Mouse (Mus musculus) MEL (cell line): ENCODE data around the gene Rerg. TPM values are rescaled to one million over a fixed set of nuclear protein-coding genes. Genes with fewer than 3 reads are reported as not detected.

ENCODE experiments used
- DNase-seq: peaks from one replicate; pipeline ENCODE4 v3.0.0; 2011; ENCODE audit warnings: low read depth, low spot score
- H3K27ac ChIP-seq: 2 replicates; pipeline ENCODE4 v1.5.1; 2012; ENCODE audit warnings: low read depth, mild to moderate bottlenecking, control low read depth, low read length, moderate library complexity; ENCODE audit not compliant: control insufficient read depth
- H3K27me3 ChIP-seq, 2 experiments: fragments of 150-350 bp in 1 of 2; sonication (generic) in 1 of 2; 2 replicates each; pipeline ENCODE4 v1.6.1; 2012; ENCODE audit warnings: low read length in 2 of 2, mild to moderate bottlenecking in 2 of 2, improper control_type of control experiment in 1 of 2, moderate library complexity in 1 of 2; ENCODE audit not compliant: insufficient read depth in 2 of 2, control insufficient read depth in 1 of 2
- H3K36me3 ChIP-seq, 2 experiments: 2 replicates each; pipeline ENCODE4 v1.6.1; 2012 to 2014; ENCODE audit warnings: low read length in 2 of 2, improper control_type of control experiment in 1 of 2, inconsistent platforms in 1 of 2, mild to moderate bottlenecking in 1 of 2; ENCODE audit not compliant: insufficient read depth in 2 of 2, control insufficient read depth in 1 of 2
- H3K4me1 ChIP-seq, 2 experiments: fragments of 150-350 bp in 1 of 2; sonication (generic) in 1 of 2; 2 replicates each; pipeline ENCODE4 v1.6.1; 2012; ENCODE audit warnings: low read length in 2 of 2, improper control_type of control experiment in 1 of 2, mild to moderate bottlenecking in 1 of 2; ENCODE audit not compliant: insufficient read depth in 2 of 2, control insufficient read depth in 1 of 2
- H3K4me3 ChIP-seq, 2 experiments: fragments of 150-350 bp in 1 of 2; sonication (generic) in 1 of 2; 2 replicates each; pipeline ENCODE4 v1.5.1; 2012; ENCODE audit warnings: low read depth in 2 of 2, low read length in 2 of 2, mild to moderate bottlenecking in 2 of 2, moderate library complexity in 2 of 2, control low read depth in 1 of 2, improper control_type of control experiment in 1 of 2; ENCODE audit not compliant: control insufficient read depth in 1 of 2, insufficient read depth in 1 of 2
- H3K79me2 ChIP-seq: 2 replicates; pipeline ENCODE4 v1.6.1; 2012; ENCODE audit warnings: mild to moderate bottlenecking, low read length, moderate library complexity; ENCODE audit not compliant: control insufficient read depth, poor library complexity, insufficient read depth
- H3K9ac ChIP-seq: 2 replicates; pipeline ENCODE4 v1.6.1; 2012; ENCODE audit warnings: low read depth, mild to moderate bottlenecking, control low read depth, low read length, moderate library complexity; ENCODE audit not compliant: control insufficient read depth, poor library complexity, severe bottlenecking
- H3K9me3 ChIP-seq: fragments of 150-350 bp; sonication (generic); replicated peaks from 2 replicates; pipeline ENCODE4 v1.6.1; 2012; ENCODE audit warnings: mild to moderate bottlenecking, low read length, improper control_type of control experiment, moderate library complexity; ENCODE audit not compliant: insufficient read depth
- CTCF ChIP-seq, 3 experiments: IDR thresholded peaks in 2 of 3; conservative IDR thresholded peaks in 1 of 3; 2 replicates each; pipeline ENCODE4 v1.5.1; 2011 to 2012; ENCODE audit warnings: low read length in 3 of 3, low read depth in 2 of 3, mild to moderate bottlenecking in 2 of 3, improper control_type of control experiment in 1 of 3, inconsistent platforms in 1 of 3, mixed read lengths in 1 of 3, moderate library complexity in 1 of 3; ENCODE audit not compliant: control insufficient read depth in 1 of 3, insufficient read depth in 1 of 3, poor library complexity in 1 of 3, severe bottlenecking in 1 of 3
- E2F4 ChIP-seq: IDR thresholded peaks from 2 replicates; pipeline ENCODE4 v1.6.1; 2011; ENCODE audit warnings: low read depth, low read length, improper control_type of control experiment, borderline replicate concordance
- GABPA ChIP-seq: IDR thresholded peaks from 2 replicates; pipeline ENCODE4 v1.6.1; 2012; ENCODE audit warnings: low read depth, mild to moderate bottlenecking, inconsistent platforms, low read length, improper control_type of control experiment, moderate library complexity
- HCFC1 ChIP-seq: IDR thresholded peaks from 2 replicates; pipeline ENCODE4 v1.6.1; 2012; ENCODE audit warnings: low read depth, mild to moderate bottlenecking, inconsistent platforms, low read length, improper control_type of control experiment, moderate library complexity
- KAT2A ChIP-seq: conservative IDR thresholded peaks from 2 replicates; pipeline ENCODE4 v1.6.1; 2012; ENCODE audit warnings: low read depth, low read length, improper control_type of control experiment, inconsistent platforms
- MEF2A ChIP-seq: IDR thresholded peaks from 2 replicates; pipeline ENCODE4 v1.6.1; 2014; ENCODE audit warnings: low read depth, mild to moderate bottlenecking, inconsistent platforms, low read length, improper control_type of control experiment; ENCODE audit not compliant: poor library complexity, insufficient replicate concordance, severe bottlenecking; ENCODE audit errors: extremely low read depth
- MYB ChIP-seq: IDR thresholded peaks from 2 replicates; pipeline ENCODE4 v1.6.1; 2011; ENCODE audit warnings: mild to moderate bottlenecking, low read depth, low read length, improper control_type of control experiment
- NELFE ChIP-seq: IDR thresholded peaks from 2 replicates; pipeline ENCODE4 v1.6.1; 2011; ENCODE audit warnings: low read depth, low read length, improper control_type of control experiment
- NRF1 ChIP-seq: IDR thresholded peaks from 2 replicates; pipeline ENCODE4 v1.6.1; 2014; ENCODE audit warnings: low read depth, mild to moderate bottlenecking, inconsistent platforms, low read length, improper control_type of control experiment, moderate library complexity; ENCODE audit not compliant: poor library complexity, insufficient read depth, severe bottlenecking
- POLR2A ChIP-seq, 2 experiments: IDR thresholded peaks; 2 replicates each; pipeline ENCODE4 v1.6.1; 2011 to 2012; ENCODE audit warnings: low read length in 2 of 2, mild to moderate bottlenecking in 2 of 2, control low read depth in 1 of 2, improper control_type of control experiment in 1 of 2, low read depth in 1 of 2, moderate library complexity in 1 of 2; ENCODE audit not compliant: control insufficient read depth in 1 of 2, insufficient read depth in 1 of 2, poor library complexity in 1 of 2
- RCOR1 ChIP-seq: IDR thresholded peaks from 2 replicates; pipeline ENCODE4 v1.6.1; 2012; ENCODE audit warnings: low read depth, mild to moderate bottlenecking, inconsistent platforms, low read length, improper control_type of control experiment
- SMC3 ChIP-seq: IDR thresholded peaks from 2 replicates; pipeline ENCODE4 v1.6.1; 2011; ENCODE audit warnings: low read depth, low read length, improper control_type of control experiment
- TBP ChIP-seq: IDR thresholded peaks from 2 replicates; pipeline ENCODE4 v1.8.0; 2011; ENCODE audit warnings: low read depth, low read length, improper control_type of control experiment
- TCF12 ChIP-seq: IDR thresholded peaks from 2 replicates; pipeline ENCODE4 v1.6.1; 2014; ENCODE audit warnings: low read depth, mild to moderate bottlenecking, inconsistent platforms, low read length, improper control_type of control experiment, moderate library complexity
- USF1 ChIP-seq: IDR thresholded peaks from 2 replicates; pipeline ENCODE4 v1.6.1; 2014; ENCODE audit warnings: low read depth, mild to moderate bottlenecking, inconsistent platforms, low read length, improper control_type of control experiment, moderate library complexity
- ZC3H11A ChIP-seq: IDR thresholded peaks from 2 replicates; pipeline ENCODE4 v1.6.1; 2012; ENCODE audit warnings: low read depth, mild to moderate bottlenecking, inconsistent platforms, low read length, improper control_type of control experiment
- ZKSCAN1 ChIP-seq: IDR thresholded peaks from 2 replicates; pipeline ENCODE4 v1.6.1; 2012; ENCODE audit warnings: low read depth, mild to moderate bottlenecking, inconsistent platforms, low read length, improper control_type of control experiment, moderate library complexity
- ZMIZ1 ChIP-seq: IDR thresholded peaks from 2 replicates; pipeline ENCODE4 v1.6.1; 2012; ENCODE audit warnings: low read depth, mild to moderate bottlenecking, inconsistent platforms, low read length, improper control_type of control experiment, moderate library complexity
- ZNF384 ChIP-seq: IDR thresholded peaks from 2 replicates; pipeline ENCODE4 v1.6.1; 2012; ENCODE audit warnings: low read depth, mild to moderate bottlenecking, inconsistent platforms, low read length, improper control_type of control experiment
- polyA plus RNA-seq, 2 experiments: library from polyadenylated mRNA; stranded (reverse) in 1 of 2; unstranded in 1 of 2; fragments of >175 nt in 1 of 2; fragments of >200 nt in 1 of 2; gene quantifications; 2 replicates each; pipeline versions ENCODE4 v1.2.1 to v1.2.4; 2012; ENCODE audit warnings: low replicate concordance in 2 of 2, low read depth in 1 of 2; ENCODE audit not compliant: insufficient read length in 2 of 2, insufficient read depth in 1 of 2, missing spikeins in 1 of 2
- total RNA-seq: library from RNA; depleted of rRNA; stranded (reverse); fragments of 300-350 nt; gene quantifications from 2 replicates; pipeline ENCODE4 v1.2.3, GENCODE M21; 2012

The Rerg gene
- total and polyA plus RNA-seq, 3 experiments: not detected

DNA sequence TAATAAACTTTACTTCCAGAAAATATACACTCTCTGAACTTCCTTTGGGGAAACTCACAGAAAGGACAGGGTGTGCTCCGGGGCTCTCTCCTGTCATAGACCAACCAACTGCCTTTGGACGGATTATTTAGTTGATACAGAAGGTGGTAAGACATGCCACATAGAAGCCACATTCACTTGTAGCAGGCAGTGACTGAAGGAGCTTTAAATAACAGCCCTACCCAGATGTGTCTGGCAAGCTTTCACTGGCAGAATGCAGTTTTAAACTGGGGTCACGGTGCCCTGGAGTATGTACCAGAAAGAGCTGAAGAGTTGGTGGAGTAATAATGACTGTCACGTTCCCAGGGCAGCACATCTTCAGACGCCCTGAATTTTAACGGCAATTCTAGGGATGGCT is 59.5 kb downstream of the Rerg start:
- Histone ChIP-seq H3K79me2 (no peaks in the 10 kb centered on the region), H3K9me3 (no peaks in the 10 kb centered on the region), H3K27me3 (no peaks in the 10 kb centered on the region), H3K9ac (no peak overlapping the region), H3K36me3 (no peaks in the 10 kb centered on the region), H3K27ac (no peak overlapping the region), H3K4me3 (no peak overlapping the region), H3K4me1 (no peaks in the 10 kb centered on the region)
- TF ChIP-seq ZMIZ1 (no peak), ZC3H11A (no peak), GABPA (no peak), E2F4 (no peak), TCF12 (no peak), NRF1 (no peak), TBP (no peak), ZKSCAN1 (no peak), CTCF (IDR thresholded peaks at IDR 0.05 in 2 of 3, conservative IDR thresholded peaks at IDR 0.05 in 1 of 3; ENCODE audit: control insufficient read depth in 1 of 3, insufficient read depth in 1 of 3, low read depth in 2 of 3, low read length in 3 of 3, poor library complexity in 1 of 3, severe bottlenecking in 1 of 3) (no peak)
- DNase-seq: no peak

DNA sequence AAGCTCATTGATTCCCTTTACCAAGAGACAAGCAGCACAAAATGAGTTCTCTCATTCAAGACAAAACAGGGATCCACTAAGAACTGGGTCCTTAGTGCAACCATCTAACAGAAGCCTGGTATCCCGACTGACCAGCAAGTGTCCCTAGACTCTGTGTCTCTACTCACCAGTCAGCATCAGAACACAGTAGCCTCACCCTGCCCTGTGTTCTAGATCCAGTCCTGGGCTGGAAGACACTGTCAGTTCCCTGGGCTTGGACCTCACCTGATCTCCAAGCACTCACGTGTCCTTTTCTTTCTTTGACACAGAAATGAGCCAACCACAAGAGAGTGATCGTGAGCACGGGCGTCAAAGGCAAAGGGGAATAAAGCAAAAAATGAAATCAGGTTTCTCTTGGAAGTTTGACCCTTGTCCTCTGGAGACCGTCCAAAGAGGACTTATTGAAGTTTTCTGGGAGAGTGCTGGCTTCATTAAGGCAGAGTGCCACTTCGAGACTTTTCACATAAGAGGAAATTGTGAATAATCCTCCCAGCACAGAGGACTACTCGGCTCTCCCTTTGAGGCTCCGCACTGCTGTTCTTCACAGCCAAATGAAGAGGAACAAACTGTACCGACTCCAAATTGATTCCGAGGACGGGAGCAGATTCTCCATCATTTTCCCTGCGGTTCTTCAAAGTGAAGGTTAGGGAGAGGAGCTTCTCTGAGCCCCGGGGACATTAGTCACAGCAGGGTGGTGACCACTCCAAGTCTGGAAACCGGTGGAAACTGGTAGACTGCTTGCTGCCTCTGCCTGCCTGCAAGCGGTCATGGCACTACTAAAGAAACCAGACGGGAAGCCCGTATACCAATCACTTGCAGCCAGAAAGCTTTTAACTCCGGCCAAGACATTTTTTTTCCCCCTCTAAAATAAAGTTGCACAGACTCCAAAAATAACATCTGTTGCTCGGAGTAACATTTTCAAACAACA is 60.2 kb downstream of the Rerg start:
- DNase-seq: no peak
- H3K36me3 ChIP-seq: no peaks in the 10 kb centered on the region
- TF ChIP-seq RCOR1: no peak
- no peak for TF ChIP-seq TCF12
- no peak for TF ChIP-seq KAT2A
- TF ChIP-seq TBP: no peak
- TF ChIP-seq POLR2A (IDR thresholded peaks at IDR 0.05; ENCODE audit: control insufficient read depth in 1 of 2, insufficient read depth in 1 of 2, low read depth in 1 of 2, low read length in 2 of 2, poor library complexity in 1 of 2): no peak
- no peak for TF ChIP-seq USF1
- TF ChIP-seq MEF2A: no peak
- TF ChIP-seq ZNF384: no peak
- no peak for TF ChIP-seq NELFE
- no peak for TF ChIP-seq MYB
- TF ChIP-seq CTCF (IDR thresholded peaks at IDR 0.05 in 2 of 3, conservative IDR thresholded peaks at IDR 0.05 in 1 of 3; ENCODE audit: control insufficient read depth in 1 of 3, insufficient read depth in 1 of 3, low read depth in 2 of 3, low read length in 3 of 3, poor library complexity in 1 of 3, severe bottlenecking in 1 of 3): no peak
- no peak for TF ChIP-seq SMC3
- TF ChIP-seq HCFC1: no peak
- no peak overlapping the region for H3K4me3 ChIP-seq
- no peak overlapping the region for H3K27ac ChIP-seq
- H3K79me2 ChIP-seq: no peaks in the 10 kb centered on the region
- no peaks in the 10 kb centered on the region for H3K27me3 ChIP-seq
- H3K9ac ChIP-seq: no peak overlapping the region
- no peaks in the 10 kb centered on the region for H3K9me3 ChIP-seq
- H3K4me1 ChIP-seq: no peaks in the 10 kb centered on the region
